Mouse (Mus musculus) lung, embryonic 14.5 days (tissue): Measurements from ENCODE around the gene Macf1. TPM values are rescaled to one million over a fixed set of nuclear protein-coding genes. Genes with fewer than 3 reads are reported as not detected.

ENCODE experiments used
- ATAC-seq: fragments of 200-750 bp; cut with Nextera tagmentation; 2 replicates; pipeline ENCODE4 v1.8.0; 2017; ENCODE audit warnings: mild to moderate bottlenecking, moderate TSS enrichment, moderate library complexity; ENCODE audit not compliant: insufficient read depth
- DNase-seq: peaks from one replicate; pipeline ENCODE4 v3.0.0-alpha.2; 2015
- H3K27ac ChIP-seq: fragments of 300-500 bp; sonication (generic); 2 replicates; pipeline ENCODE4 v1.5.1; 2014; ENCODE audit warnings: low read depth, mild to moderate bottlenecking, moderate library complexity
- H3K27me3 ChIP-seq: fragments of 300-500 bp; sonication (generic); 2 replicates; pipeline ENCODE4 v1.6.1; 2014; ENCODE audit warnings: low read length, control low read depth; ENCODE audit not compliant: insufficient read depth
- H3K36me3 ChIP-seq: fragments of 300-500 bp; sonication (generic); 2 replicates; pipeline ENCODE4 v1.6.1; 2014; ENCODE audit warnings: control low read depth; ENCODE audit not compliant: insufficient read depth
- H3K4me1 ChIP-seq: fragments of 300-500 bp; sonication (generic); 2 replicates; pipeline ENCODE4 v1.6.1; 2014; ENCODE audit warnings: antibody characterized with exemption, control low read depth; ENCODE audit not compliant: insufficient read depth
- H3K4me2 ChIP-seq: fragments of 300-500 bp; sonication (generic); 2 replicates; pipeline ENCODE4 v1.6.1; 2014; ENCODE audit warnings: mild to moderate bottlenecking
- H3K4me3 ChIP-seq: fragments of 300-500 bp; sonication (generic); 2 replicates; pipeline ENCODE4 v1.5.1; 2014; ENCODE audit warnings: low read depth, low read length
- H3K9ac ChIP-seq: fragments of 300-500 bp; sonication (generic); 2 replicates; pipeline ENCODE4 v1.6.1; 2014
- H3K9me3 ChIP-seq: fragments of 300-500 bp; sonication (generic); 2 replicates; pipeline ENCODE4 v1.6.1; 2016; ENCODE audit warnings: low read depth, low read length, control low read depth
- CTCF ChIP-seq: IDR thresholded peaks from 2 replicates; pipeline ENCODE4 v1.5.1; 2016; ENCODE audit warnings: antibody characterized with exemption, low read depth
- WGBS: fragments of 180-500 bp; shearing (Covaris S2); extraction: QIAGEN DNeasy Blood & Tissue Kit; methylation state at CpG from one replicate; pipeline ENCODE4 v1.1.7; 2014; 5-methylcytosine and 5-hydroxymethylcytosine counted together
- polyA plus RNA-seq: library from polyadenylated mRNA; unstranded; fragments of >200 nt; fragmentation: Nextera tagmentation; extraction: Ambion mirVana; gene quantifications from 2 replicates; pipeline ENCODE4 v1.2.1, GENCODE M21; 2014

Gene Macf1
- polyA plus RNA-seq, 1 experiment from 2014 or later, result 103 TPM

DNA sequence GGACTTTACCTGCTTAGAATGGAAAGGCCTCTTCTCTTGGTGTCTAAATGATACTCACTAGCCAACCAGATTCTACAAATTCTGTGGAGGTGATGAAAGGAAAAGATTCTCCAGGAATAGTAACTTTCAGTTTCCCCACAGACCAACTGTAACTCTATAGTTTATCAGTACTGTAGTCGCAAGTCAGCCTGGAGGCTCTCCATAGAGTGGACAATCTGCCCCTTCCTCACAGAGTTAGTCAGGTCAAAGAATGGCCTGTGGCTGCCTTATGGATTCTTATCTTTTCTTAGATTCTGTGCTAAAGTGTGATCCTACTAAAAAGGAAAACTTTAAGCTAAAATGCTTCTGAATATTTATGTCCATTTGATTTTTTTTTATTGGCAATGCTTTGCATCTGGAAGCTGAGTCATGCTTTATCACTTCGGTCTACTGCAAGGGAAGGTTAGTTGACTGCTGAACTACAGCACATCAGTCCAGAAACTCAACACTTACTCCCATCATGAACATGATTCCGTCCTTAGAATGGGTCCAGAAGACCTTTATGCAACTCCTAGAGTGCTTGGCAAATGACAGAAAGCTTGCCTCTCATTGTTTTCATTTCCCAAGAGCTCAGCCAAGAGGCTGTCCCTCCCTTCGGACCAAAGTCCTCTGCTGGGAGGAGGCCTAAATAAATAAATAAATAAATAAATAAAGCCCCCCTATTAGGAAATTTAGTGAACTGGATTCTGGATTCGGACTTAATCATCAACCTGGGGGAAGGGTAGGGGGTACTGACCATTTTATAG lies 256.1 kb downstream of the Macf1 start:
- no peak overlapping the region for H3K9ac ChIP-seq
- DNase-seq (no peak), ATAC-seq (no peak)
- H3K27ac ChIP-seq, result no peak overlapping the region
- H3K36me3 ChIP-seq, result peaks cover 39% of the 10 kb centered on the region
- H3K4me1 ChIP-seq, result no peaks in the 10 kb centered on the region
- H3K9me3 ChIP-seq, result no peaks in the 10 kb centered on the region
- 81% methylated on average over 5 of the region's 5 CpGs for WGBS
- no peak overlapping the region for H3K4me3 ChIP-seq
- TF ChIP-seq CTCF, result no peak
- H3K4me2 ChIP-seq, result no peak overlapping the region
- no peaks in the 10 kb centered on the region for H3K27me3 ChIP-seq

DNA sequence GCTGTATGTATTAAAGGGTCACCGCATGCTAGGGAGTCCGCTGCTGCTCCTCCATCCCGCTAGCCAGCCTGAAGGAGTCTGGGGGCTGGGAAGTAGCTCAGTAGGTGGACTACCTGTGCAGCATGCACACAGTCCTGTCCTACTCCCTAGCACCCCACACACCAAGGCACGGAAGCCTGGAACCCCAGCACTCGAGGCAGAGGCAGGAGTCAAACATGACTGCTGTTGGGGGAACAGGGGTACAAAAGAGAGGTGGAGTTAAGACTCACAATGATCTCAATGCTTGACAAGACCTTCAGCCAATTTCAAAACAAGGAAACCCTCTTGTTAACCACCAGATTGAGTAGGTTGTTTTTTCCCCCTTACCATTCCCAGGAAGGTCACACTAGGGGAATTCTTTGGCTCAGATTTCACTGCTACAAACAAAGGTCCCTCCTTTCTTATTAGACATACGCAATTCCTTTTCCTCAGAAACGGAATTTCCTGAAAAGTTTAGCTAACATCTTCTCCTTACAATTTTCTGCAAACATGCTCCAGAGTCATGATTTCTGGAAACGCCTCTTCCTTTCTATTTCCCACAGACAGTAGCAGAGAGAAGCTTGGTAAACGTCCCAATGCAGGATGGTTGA lies 256.8 kb downstream of the Macf1 start:
- peaks cover 35% of the 10 kb centered on the region for H3K36me3 ChIP-seq
- no peak for TF ChIP-seq CTCF
- H3K4me3 ChIP-seq, result no peak overlapping the region
- H3K9me3 ChIP-seq, result no peaks in the 10 kb centered on the region
- DNase-seq (no peak), ATAC-seq (no peak)
- no peaks in the 10 kb centered on the region for H3K27me3 ChIP-seq
- H3K4me1 ChIP-seq, result no peaks in the 10 kb centered on the region
- 78% methylated on average over 9 of the region's 9 CpGs for WGBS
- H3K27ac ChIP-seq, result no peak overlapping the region
- no peak overlapping the region for H3K4me2 ChIP-seq
- no peak overlapping the region for H3K9ac ChIP-seq

GRCm38 (mm10) chr4:123426429-123427080 lies 257.6 kb downstream of the Macf1 start:
- no peak overlapping the region for H3K4me2 ChIP-seq
- no peak overlapping the region for H3K9ac ChIP-seq
- no peaks in the 10 kb centered on the region for H3K4me1 ChIP-seq
- no peak for ATAC-seq
- peaks cover 28% of the 10 kb centered on the region for H3K36me3 ChIP-seq
- 87% methylated on average over 10 of the region's 10 CpGs for WGBS
- H3K4me3 ChIP-seq, result no peak overlapping the region
- H3K27me3 ChIP-seq, result no peaks in the 10 kb centered on the region
- H3K9me3 ChIP-seq, result no peaks in the 10 kb centered on the region
- no peak for DNase-seq
- H3K27ac ChIP-seq, result no peak overlapping the region
- no peak for TF ChIP-seq CTCF

GRCm38 (mm10) chr4:123425672-123426272 lies 258.4 kb downstream of the Macf1 start:
- no peak for TF ChIP-seq CTCF
- ATAC-seq (0 out of 2 replicates have a peak, but pooled peaks have one; percentile 58), DNase-seq (peak; percentile 74)
- no peaks in the 10 kb centered on the region for H3K27me3 ChIP-seq
- H3K9ac ChIP-seq, result no peak overlapping the region
- no peaks in the 10 kb centered on the region for H3K9me3 ChIP-seq
- peak overlapping the region; percentile 51; the same call in 1 of the 2 replicates for H3K27ac ChIP-seq
- no peak overlapping the region for H3K4me2 ChIP-seq
- H3K36me3 ChIP-seq, result peaks cover 23% of the 10 kb centered on the region
- WGBS, result 43% methylated on average over 1 of the region's 1 CpGs
- no peaks in the 10 kb centered on the region for H3K4me1 ChIP-seq
- no peak overlapping the region for H3K4me3 ChIP-seq

- H3K9ac ChIP-seq, result no peak overlapping the region
- H3K27me3 ChIP-seq, result no peaks in the 10 kb centered on the region
- peaks cover 16% of the 10 kb centered on the region; the same call in 1 of the 2 replicates for H3K36me3 ChIP-seq
- no peaks in the 10 kb centered on the region for H3K4me1 ChIP-seq
- H3K4me2 ChIP-seq, result no peak overlapping the region
- no peak overlapping the region for H3K4me3 ChIP-seq
- H3K27ac ChIP-seq, result no peak overlapping the region
- DNase-seq (no peak), ATAC-seq (no peak)
- no peaks in the 10 kb centered on the region for H3K9me3 ChIP-seq
- no peak for TF ChIP-seq CTCF
- WGBS, result 90% methylated on average over 2 of the region's 2 CpGs
These were observed 260.1 kb downstream of the Macf1 start for GRCm38 (mm10) chr4:123424050-123424449.

DNA sequence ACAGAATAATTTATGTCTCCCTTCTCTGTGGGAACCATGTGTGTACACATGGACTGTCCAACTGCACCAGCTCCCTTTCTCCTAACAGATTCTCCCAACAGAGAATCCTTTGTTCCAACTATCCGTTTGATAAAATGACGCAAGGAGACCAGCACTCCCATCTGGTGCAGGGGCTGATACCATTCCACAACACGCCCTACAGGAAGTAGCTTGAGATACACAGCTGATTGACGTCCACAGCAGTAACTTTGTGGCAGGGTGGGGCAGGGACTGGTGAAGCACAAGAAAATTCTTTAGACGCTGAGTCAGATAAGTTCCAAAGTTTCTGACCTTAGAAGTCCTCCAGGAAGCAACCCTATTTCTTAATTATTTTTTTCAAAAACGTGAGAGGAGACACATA lies 261.3 kb downstream of the Macf1 start:
- no peak overlapping the region for H3K4me3 ChIP-seq
- H3K27me3 ChIP-seq, result no peaks in the 10 kb centered on the region
- TF ChIP-seq CTCF, result no peak
- no peak overlapping the region for H3K4me2 ChIP-seq
- no peaks in the 10 kb centered on the region for H3K4me1 ChIP-seq
- ATAC-seq (peak; percentile 44; the same call in 1 of the 2 replicates), DNase-seq (no peak)
- no peaks in the 10 kb centered on the region for H3K9me3 ChIP-seq
- WGBS, result 33% methylated on average over 6 of the region's 6 CpGs
- H3K9ac ChIP-seq, result no peak overlapping the region
- H3K27ac ChIP-seq, result no peak overlapping the region
- H3K36me3 ChIP-seq, result peaks cover 8% of the 10 kb centered on the region; the same call in 1 of the 2 replicates
